Mouse (Mus musculus) hindbrain, embryonic 16.5 days (tissue): ENCODE results near the gene Rnf123. TPM values are rescaled to one million over a fixed set of nuclear protein-coding genes. Genes with fewer than 3 reads are reported as not detected.
"Not testable (repeated sequence)": the region's sequence is repeated elsewhere in the genome, so short reads cannot be mapped to it uniquely, and the experiment has no call there.

Source experiments
- ATAC-seq: fragments of 200-750 bp; cut with Nextera tagmentation; 2 replicates; pipeline ENCODE4 v1.8.0; 2017; ENCODE audit warnings: moderate TSS enrichment, moderate library complexity
- H3K27ac ChIP-seq: fragments of 300-500 bp; sonication (generic); 2 replicates; pipeline ENCODE4 v1.5.1; 2014; ENCODE audit warnings: low read depth, mild to moderate bottlenecking, control low read depth, low read length, moderate library complexity
- H3K27me3 ChIP-seq: fragments of 300-500 bp; sonication (generic); replicated peaks from 2 replicates; pipeline ENCODE4 v1.6.1; 2014; ENCODE audit warnings: low read length; ENCODE audit not compliant: control insufficient read depth, insufficient read depth
- H3K36me3 ChIP-seq: fragments of 300-500 bp; sonication (generic); 2 replicates; pipeline ENCODE4 v1.6.1; 2014; ENCODE audit warnings: mild to moderate bottlenecking, low read length, moderate library complexity, mixed read lengths; ENCODE audit not compliant: control insufficient read depth, insufficient read depth
- H3K4me1 ChIP-seq: fragments of 300-500 bp; sonication (generic); 2 replicates; pipeline ENCODE4 v1.6.1; 2014; ENCODE audit warnings: low read depth, low read length; ENCODE audit not compliant: control insufficient read depth, insufficient read depth
- H3K4me2 ChIP-seq: fragments of 300-500 bp; sonication (generic); 2 replicates; pipeline ENCODE4 v1.6.1; 2014; ENCODE audit warnings: mild to moderate bottlenecking, low read length, control low read depth, moderate library complexity
- H3K4me3 ChIP-seq: fragments of 300-500 bp; sonication (generic); 2 replicates; pipeline ENCODE4 v1.5.1; 2014; ENCODE audit warnings: mild to moderate bottlenecking, low read length, control low read depth, moderate library complexity
- H3K9ac ChIP-seq: fragments of 300-500 bp; sonication (generic); 2 replicates; pipeline ENCODE4 v1.6.1; 2014; ENCODE audit warnings: low read depth, mild to moderate bottlenecking, control low read depth, low read length, moderate library complexity
- H3K9me3 ChIP-seq: fragments of 300-500 bp; sonication (generic); 2 replicates; pipeline ENCODE4 v1.6.1; 2014; ENCODE audit warnings: mild to moderate bottlenecking, low read length, moderate library complexity; ENCODE audit not compliant: control insufficient read depth
- WGBS: fragments of 180-500 bp; shearing (Covaris S2); extraction: QIAGEN DNeasy Blood & Tissue Kit; methylation state at CpG from one replicate; pipeline ENCODE4 v1.1.7; 2014; 5-methylcytosine and 5-hydroxymethylcytosine counted together
- polyA plus RNA-seq: library from polyadenylated mRNA; unstranded; fragments of >200 nt; fragmentation: Nextera tagmentation; extraction: Ambion mirVana; gene quantifications from 2 replicates; pipeline ENCODE4 v1.2.1, GENCODE M21; 2015

Gene Rnf123
- polyA plus RNA-seq, 1 experiment from 2014 or later, result 47.6 TPM

GRCm38 (mm10) chr9:108044751-108045492, 38.2 kb downstream of the Rnf123 start:
- Histone ChIP-seq H3K36me3 (peaks cover 41% of the 10 kb centered on the region), H3K9ac (no peak overlapping the region), H3K27ac (no peak overlapping the region), H3K4me1 (peaks cover 12% of the 10 kb centered on the region), H3K4me3 (no peak overlapping the region), H3K27me3 (no peaks in the 10 kb centered on the region), H3K9me3 (no peaks in the 10 kb centered on the region), H3K4me2 (no peak overlapping the region)
- 98% methylated on average over 8 of the region's 8 CpGs for WGBS
- ATAC-seq, result no peak

GRCm38 (mm10) chr9:108035331-108036156, 47.6 kb downstream of the Rnf123 start:
- Histone ChIP-seq H3K4me3 (no peak overlapping the region), H3K27ac (no peak overlapping the region), H3K9ac (no peak overlapping the region), H3K27me3 (no peaks in the 10 kb centered on the region), H3K4me2 (no peak overlapping the region), H3K4me1 (no peaks in the 10 kb centered on the region), H3K9me3 (no peaks in the 10 kb centered on the region), H3K36me3 (peaks cover 21% of the 10 kb centered on the region)
- no peak for ATAC-seq
- 94% methylated on average over 2 of the region's 2 CpGs for WGBS

GRCm38 (mm10) chr9:108032126-108032525, 51.0 kb downstream of the Rnf123 start:
- WGBS, result 95% methylated on average over 5 of the region's 5 CpGs
- no peak overlapping the region for H3K27ac ChIP-seq
- peaks cover 30% of the 10 kb centered on the region for H3K36me3 ChIP-seq

GRCm38 (mm10) chr9:108027867-108028266, 55.3 kb downstream of the Rnf123 start:
- H3K27ac ChIP-seq, result no peak overlapping the region
- H3K9ac ChIP-seq, result no peak overlapping the region
- ATAC-seq, result no peak
- H3K9me3 ChIP-seq, result no peaks in the 10 kb centered on the region
- no peaks in the 10 kb centered on the region for H3K27me3 ChIP-seq
- 98% methylated on average over 3 of the region's 3 CpGs for whole genome bisulfite sequencing
- no peak overlapping the region for H3K4me2 ChIP-seq
- H3K4me3 ChIP-seq, result no peak overlapping the region
- peaks cover 28% of the 10 kb centered on the region for H3K36me3 ChIP-seq
- H3K4me1 ChIP-seq, result no peaks in the 10 kb centered on the region

More at GRCm38 (mm10) chr9:108032126-108032525, 51.0 kb downstream of the Rnf123 start:
- no peaks in the 10 kb centered on the region for H3K4me1 ChIP-seq
- no peaks in the 10 kb centered on the region for H3K9me3 ChIP-seq
- H3K4me3 ChIP-seq, result no peak overlapping the region
- no peak overlapping the region for H3K4me2 ChIP-seq
- H3K9ac ChIP-seq, result no peak overlapping the region
- no peaks in the 10 kb centered on the region for H3K27me3 ChIP-seq
- ATAC-seq, result no peak

- Histone ChIP-seq H3K36me3 (peaks cover 21% of the 10 kb centered on the region), H3K9me3 (no peaks in the 10 kb centered on the region), H3K4me1 (no peaks in the 10 kb centered on the region), H3K4me3 (no peak overlapping the region), H3K27me3 (no peaks in the 10 kb centered on the region), H3K27ac (no peak overlapping the region), H3K9ac (no peak overlapping the region), H3K4me2 (no peak overlapping the region)
- ATAC-seq, result no peak
- WGBS, result 94% methylated on average over 3 of the region's 3 CpGs
Observed at GRCm38 (mm10) chr9:108026584-108026983, 56.6 kb downstream of the Rnf123 start.

GRCm38 (mm10) chr9:108023216-108023615, 59.9 kb downstream of the Rnf123 start:
- no peak overlapping the region for H3K4me2 ChIP-seq
- H3K9me3 ChIP-seq, result no peaks in the 10 kb centered on the region
- H3K4me3 ChIP-seq, result no peak overlapping the region
- ATAC-seq, result no peak
- 91% methylated on average over 3 of the region's 3 CpGs for WGBS
- H3K27ac ChIP-seq, result no peak overlapping the region
- H3K9ac ChIP-seq, result no peak overlapping the region
- no peaks in the 10 kb centered on the region for H3K27me3 ChIP-seq
- H3K36me3 ChIP-seq, result peaks cover 16% of the 10 kb centered on the region
- H3K4me1 ChIP-seq, result peaks cover 2% of the 10 kb centered on the region

- WGBS, result 93% methylated on average over 1 of the region's 1 CpGs
- Histone ChIP-seq H3K27ac (no peak overlapping the region), H3K36me3 (peaks cover 3% of the 10 kb centered on the region; the same call in 1 of the 2 replicates), H3K4me3 (no peak overlapping the region), H3K4me1 (peaks cover 2% of the 10 kb centered on the region), H3K9me3 (no peaks in the 10 kb centered on the region), H3K4me2 (no peak overlapping the region), H3K27me3 (no peaks in the 10 kb centered on the region), H3K9ac (no peak overlapping the region)
- no peak for ATAC-seq
Observed at GRCm38 (mm10) chr9:108020741-108021140, 62.4 kb downstream of the Rnf123 start.

- no peak overlapping the region for H3K4me2 ChIP-seq
- no peak overlapping the region for H3K27ac ChIP-seq
- H3K36me3 ChIP-seq, result no peaks in the 10 kb centered on the region
- ATAC-seq, result no peak
- no peak overlapping the region for H3K9ac ChIP-seq
- peaks cover 2% of the 10 kb centered on the region for H3K4me1 ChIP-seq
- H3K27me3 ChIP-seq, result no peaks in the 10 kb centered on the region
- WGBS, result 84% methylated on average over 3 of the region's 3 CpGs
- H3K9me3 ChIP-seq, result no peaks in the 10 kb centered on the region
- no peak overlapping the region for H3K4me3 ChIP-seq
Observed at GRCm38 (mm10) chr9:108017127-108017526, 66.0 kb downstream of the Rnf123 start.

- H3K9ac ChIP-seq, H3K27ac ChIP-seq, H3K4me2 ChIP-seq, H3K27me3 ChIP-seq, H3K4me1 ChIP-seq, H3K4me3 ChIP-seq, H3K9me3 ChIP-seq, ATAC-seq, H3K36me3 ChIP-seq: not testable (repeated sequence)
- 98% methylated on average over 2 of the region's 2 CpGs for WGBS
Observed at GRCm38 (mm10) chr9:108013577-108013976, 69.6 kb downstream of the Rnf123 start.
